Mouse (Mus musculus) embryonic fibroblast, embryonic 13.5 days (primary cell): ENCODE measurements around the gene Foxm1. TPM values are rescaled to one million over a fixed set of nuclear protein-coding genes. Genes with fewer than 3 reads are reported as not detected.

Source experiments
- H3K27ac ChIP-seq: 2 replicates; pipeline ENCODE4 v1.5.1; 2012; ENCODE audit warnings: low read length, control low read depth, inconsistent platforms; ENCODE audit not compliant: insufficient read depth
- H3K4me1 ChIP-seq: 2 replicates; pipeline ENCODE4 v1.6.1; 2011; ENCODE audit warnings: low read length; ENCODE audit not compliant: control insufficient read depth, insufficient read depth
- H3K4me3 ChIP-seq: 2 replicates; pipeline ENCODE4 v1.5.1; 2011; ENCODE audit warnings: mild to moderate bottlenecking, control low read depth, low read length; ENCODE audit not compliant: insufficient read depth
- CTCF ChIP-seq: IDR thresholded peaks from 2 replicates; pipeline ENCODE4 v1.5.1; 2011; ENCODE audit warnings: mild to moderate bottlenecking, control low read depth, low read length, moderate library complexity, borderline replicate concordance; ENCODE audit not compliant: insufficient read depth
- POLR2A ChIP-seq: IDR thresholded peaks from 2 replicates; pipeline ENCODE4 v1.6.1; 2011; ENCODE audit warnings: low read depth, mild to moderate bottlenecking, control low read depth, low read length, moderate library complexity
- polyA plus RNA-seq: library from polyadenylated mRNA; stranded (reverse); fragments of >200 nt; gene quantifications from 2 replicates; pipeline ENCODE4 v1.2.4, GENCODE M21; 2011; ENCODE audit warnings: low read depth; ENCODE audit not compliant: missing spikeins, insufficient read length

The Foxm1 gene
- polyA plus RNA-seq, 1 experiment: 45.7 TPM

DNA sequence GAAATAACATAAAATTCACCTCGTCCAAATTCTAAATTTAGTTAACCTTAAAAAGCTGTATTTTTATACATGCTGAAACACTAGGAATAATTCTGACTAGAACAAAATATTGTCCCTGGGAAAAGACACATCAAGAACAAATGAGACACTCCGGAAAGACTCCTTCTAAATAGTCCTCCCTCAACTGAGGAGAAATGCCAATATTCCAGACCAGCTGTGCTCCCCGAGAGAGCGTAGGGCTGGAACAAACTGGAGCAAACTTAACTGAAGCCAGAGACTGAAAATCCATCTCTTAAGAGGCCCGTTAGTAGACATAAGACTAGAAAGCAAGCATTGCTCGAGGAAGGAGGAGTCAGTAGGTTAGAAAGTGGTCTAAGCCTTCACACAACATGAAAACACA is 16.0 kb upstream of the Foxm1 start:
- H3K4me1 ChIP-seq: peaks cover 9% of the 10 kb centered on the region
- no peak overlapping the region for H3K27ac ChIP-seq
- no peak overlapping the region for H3K4me3 ChIP-seq
- no peak for TF ChIP-seq CTCF
- TF ChIP-seq POLR2A: no peak

DNA sequence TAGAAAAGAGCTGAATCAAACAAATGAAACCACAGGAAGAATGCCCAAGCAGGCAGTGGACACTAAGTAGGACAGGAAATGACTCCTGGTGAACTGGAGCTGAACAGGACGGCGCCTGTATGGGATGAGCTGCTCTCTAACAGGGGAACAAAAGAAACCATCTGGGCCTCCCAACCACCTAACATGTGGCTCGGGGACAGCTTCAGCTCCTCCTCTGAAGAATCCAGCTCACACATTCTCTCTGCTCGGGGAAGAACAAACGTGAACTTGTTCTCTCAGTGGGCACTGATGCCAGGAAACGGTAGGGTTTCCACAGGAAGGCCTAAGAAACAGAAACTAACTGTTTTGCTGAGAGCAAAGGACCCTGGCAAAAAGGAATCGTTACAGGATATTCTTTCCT is 13.1 kb upstream of the Foxm1 start:
- no peak for TF ChIP-seq CTCF
- no peak for TF ChIP-seq POLR2A
- no peak overlapping the region for H3K4me3 ChIP-seq
- H3K4me1 ChIP-seq: peaks cover 3% of the 10 kb centered on the region
- 0 out of 2 replicates have a peak overlapping the region, but pooled peaks have one; percentile 35 for H3K27ac ChIP-seq

DNA sequence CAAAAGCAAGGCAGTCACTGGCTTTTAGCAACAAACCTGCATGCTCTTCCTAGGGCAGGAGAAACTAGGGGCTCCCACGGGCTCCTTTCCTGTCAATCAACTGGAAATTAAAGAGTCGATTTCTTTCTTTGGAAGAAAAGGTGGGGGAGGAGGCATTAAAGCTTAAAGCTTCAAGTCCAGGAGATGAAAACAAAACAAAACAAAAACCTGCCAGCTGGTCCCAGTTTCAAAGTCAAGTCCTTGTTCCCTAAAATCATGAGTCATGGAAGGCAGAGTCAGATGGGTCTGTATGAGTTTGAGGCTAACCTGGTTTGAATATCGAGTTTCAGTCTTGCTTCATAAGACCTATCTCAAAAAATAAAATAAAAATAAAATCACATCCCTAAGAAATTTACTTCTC is 8.6 kb upstream of the Foxm1 start:
- Histone ChIP-seq H3K27ac (peak overlapping the region; percentile 20), H3K4me3 (no peak overlapping the region), H3K4me1 (peaks cover 7% of the 10 kb centered on the region; the same call in 1 of the 2 replicates)
- TF ChIP-seq POLR2A (no peak), CTCF (no peak)

DNA sequence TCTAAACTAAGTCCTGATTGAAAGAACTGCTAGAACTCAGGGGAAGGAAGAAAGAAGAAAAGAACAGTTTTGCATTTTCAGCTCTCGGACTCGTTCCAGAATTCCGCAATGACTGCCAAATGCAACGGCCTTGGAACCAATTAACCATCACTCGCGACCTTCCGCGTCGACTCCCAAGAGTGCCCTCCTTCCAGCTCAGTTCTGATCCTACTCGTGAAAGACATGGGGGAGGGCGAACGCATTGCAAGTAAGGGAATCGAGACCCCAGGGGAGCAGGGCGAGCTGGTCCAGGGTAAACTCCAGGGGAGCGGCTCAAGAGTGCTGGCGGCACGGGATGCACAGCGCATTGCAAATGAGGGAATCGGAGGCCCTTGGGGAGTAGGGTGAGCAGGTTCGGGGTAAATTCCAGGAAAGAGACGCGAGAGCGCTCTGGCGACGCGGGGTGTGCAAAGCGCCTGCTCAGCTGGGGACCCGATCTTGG is 7.5 kb upstream of the Foxm1 start:
- H3K4me3 ChIP-seq: peak overlapping the region; percentile 90
- TF ChIP-seq POLR2A (no peak; the same call in 1 of the 2 replicates), CTCF (no peak)
- peak overlapping the region; percentile 65 for H3K27ac ChIP-seq
- peaks cover 4% of the 10 kb centered on the region; the same call in 1 of the 2 replicates for H3K4me1 ChIP-seq

DNA sequence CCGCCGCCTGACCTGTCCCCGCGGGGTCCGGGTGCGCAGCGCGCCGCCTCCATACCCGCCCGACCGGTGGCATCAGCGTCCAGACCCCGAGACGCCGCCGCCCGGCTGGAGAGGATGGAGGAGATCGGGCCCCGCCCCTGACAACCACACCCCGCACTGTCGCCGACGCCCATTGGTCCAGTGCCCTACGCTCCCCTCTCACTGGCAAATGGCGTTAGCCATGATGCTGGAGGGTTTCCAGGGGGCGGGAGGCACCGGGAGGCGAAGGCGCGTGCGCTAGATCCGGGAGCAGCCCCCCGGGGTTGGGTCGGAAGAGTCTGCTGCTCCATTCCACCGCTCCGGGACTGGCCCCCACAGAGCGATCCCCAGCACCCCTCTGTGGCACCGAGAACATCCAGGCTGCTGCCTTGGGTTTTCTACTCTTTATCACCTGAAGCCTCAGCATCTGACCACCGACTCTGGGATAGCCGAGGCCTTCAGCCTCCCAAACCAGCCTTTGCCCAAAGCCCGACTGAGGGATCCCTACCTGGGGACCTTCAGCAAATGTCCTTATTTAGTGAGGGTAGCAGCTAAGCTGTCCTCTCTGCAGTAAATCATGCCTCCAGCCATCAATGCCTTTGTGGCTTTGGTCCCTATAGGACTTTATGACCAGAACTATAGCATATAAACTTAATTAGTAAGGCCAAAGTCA is 6.9 kb upstream of the Foxm1 start, which contains the start of gene Tulp3:
Gene Tulp3, minus strand, starts transcription at position 126 of the 691 bp plus-strand sequence.
- Histone ChIP-seq H3K4me1 (peaks cover 4% of the 10 kb centered on the region; the same call in 1 of the 2 replicates), H3K4me3 (peak within 1 kb of the TSS; percentile 90)
- TF ChIP-seq CTCF (no peak), POLR2A (peak; percentile 77)

GRCm38 (mm10) chr6:128358999-128359398 is 3.8 kb upstream of the Foxm1 start:
- Histone ChIP-seq H3K27ac (no peak overlapping the region), H3K4me3 (no peak overlapping the region), H3K4me1 (peaks cover 9% of the 10 kb centered on the region; the same call in 1 of the 2 replicates)
- TF ChIP-seq CTCF (peak; percentile 42; the same call in 1 of the 2 replicates), POLR2A (no peak)

More for the DNA sequence above, 6.9 kb upstream of the Foxm1 start, which contains the start of gene Tulp3:
- H3K27ac ChIP-seq: peak within 1 kb of the TSS; percentile 65

- TF ChIP-seq POLR2A (no peak), CTCF (no peak)
- peaks cover 12% of the 10 kb centered on the region; the same call in 1 of the 2 replicates for H3K4me1 ChIP-seq
- H3K27ac ChIP-seq: peak overlapping the region; percentile 94
- H3K4me3 ChIP-seq: peak overlapping the region; percentile 98
Measured at GRCm38 (mm10) chr6:128361901-128362300, 866 bp upstream of the Foxm1 start.

DNA sequence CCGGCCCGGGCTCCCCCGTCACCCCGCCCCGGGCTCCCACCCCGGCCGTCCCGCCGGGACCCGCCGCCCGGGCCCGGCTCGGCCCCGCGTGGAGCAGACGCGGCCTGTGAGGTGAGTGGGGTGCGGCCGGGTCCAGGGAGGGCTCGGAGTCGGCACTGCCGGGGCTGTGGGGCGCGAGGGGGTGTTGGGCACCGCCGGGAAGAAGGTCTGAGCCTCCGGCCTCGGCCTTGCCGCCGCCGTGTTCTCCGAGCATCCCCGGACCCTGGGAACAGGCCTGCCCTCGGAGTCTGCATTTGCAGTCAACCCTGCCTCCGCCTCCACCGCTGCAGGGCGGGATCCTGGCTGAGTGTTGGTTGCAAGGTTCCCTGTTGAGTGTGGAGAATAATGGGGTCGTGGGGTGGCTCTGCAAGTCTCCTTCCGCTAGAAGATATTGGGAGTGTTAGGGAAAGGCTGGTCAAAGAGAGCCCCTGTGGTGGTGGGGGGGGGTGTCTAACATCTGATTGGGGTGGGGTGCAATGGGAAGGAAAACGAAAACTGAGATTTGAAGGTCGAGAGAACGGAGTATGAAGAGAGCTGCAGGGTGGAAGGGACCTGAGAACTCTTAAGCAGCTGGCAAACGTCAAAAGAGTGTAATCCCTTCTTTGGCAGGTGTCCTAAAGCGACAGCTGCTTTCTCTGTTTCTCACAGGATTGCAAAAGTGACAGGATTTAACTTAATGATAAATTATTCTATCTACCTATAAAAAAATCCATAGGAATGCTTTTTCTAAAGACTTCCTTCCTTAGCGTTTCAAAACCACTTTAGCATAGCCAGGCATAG is 449 bp downstream of the Foxm1 start:
- peaks cover 12% of the 10 kb centered on the region; the same call in 1 of the 2 replicates for H3K4me1 ChIP-seq
- peak overlapping the region; percentile 65 for H3K27ac ChIP-seq
- peak overlapping the region; percentile 98 for H3K4me3 ChIP-seq
- TF ChIP-seq POLR2A (no peak), CTCF (no peak)

DNA sequence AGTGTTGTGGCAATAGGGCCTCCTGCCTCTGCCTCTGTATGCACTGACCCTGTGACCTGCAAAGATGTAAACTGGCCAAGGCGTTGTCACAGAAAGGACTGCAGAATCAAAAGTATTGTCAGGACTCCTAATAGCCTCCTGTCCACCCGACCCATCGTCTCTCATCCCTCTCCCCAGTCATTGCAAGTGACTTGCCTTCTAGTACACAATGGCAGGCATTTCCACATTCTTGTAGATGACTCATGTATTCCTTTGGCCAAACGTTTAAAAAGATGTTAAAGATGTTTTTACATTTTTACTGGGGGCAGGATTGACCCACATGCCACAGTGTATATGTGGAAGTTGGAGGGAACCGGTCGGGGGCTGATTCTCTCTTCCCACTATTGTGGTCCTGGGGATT is 2.0 kb downstream of the Foxm1 start:
- H3K4me1 ChIP-seq: peaks cover 12% of the 10 kb centered on the region; the same call in 1 of the 2 replicates
- no peak overlapping the region for H3K4me3 ChIP-seq
- 0 out of 2 replicates have a peak, but pooled peaks have one; percentile 33 for TF ChIP-seq POLR2A
- TF ChIP-seq CTCF: no peak
- H3K27ac ChIP-seq: peak overlapping the region; percentile 70
